In the genomic region with DNA sequence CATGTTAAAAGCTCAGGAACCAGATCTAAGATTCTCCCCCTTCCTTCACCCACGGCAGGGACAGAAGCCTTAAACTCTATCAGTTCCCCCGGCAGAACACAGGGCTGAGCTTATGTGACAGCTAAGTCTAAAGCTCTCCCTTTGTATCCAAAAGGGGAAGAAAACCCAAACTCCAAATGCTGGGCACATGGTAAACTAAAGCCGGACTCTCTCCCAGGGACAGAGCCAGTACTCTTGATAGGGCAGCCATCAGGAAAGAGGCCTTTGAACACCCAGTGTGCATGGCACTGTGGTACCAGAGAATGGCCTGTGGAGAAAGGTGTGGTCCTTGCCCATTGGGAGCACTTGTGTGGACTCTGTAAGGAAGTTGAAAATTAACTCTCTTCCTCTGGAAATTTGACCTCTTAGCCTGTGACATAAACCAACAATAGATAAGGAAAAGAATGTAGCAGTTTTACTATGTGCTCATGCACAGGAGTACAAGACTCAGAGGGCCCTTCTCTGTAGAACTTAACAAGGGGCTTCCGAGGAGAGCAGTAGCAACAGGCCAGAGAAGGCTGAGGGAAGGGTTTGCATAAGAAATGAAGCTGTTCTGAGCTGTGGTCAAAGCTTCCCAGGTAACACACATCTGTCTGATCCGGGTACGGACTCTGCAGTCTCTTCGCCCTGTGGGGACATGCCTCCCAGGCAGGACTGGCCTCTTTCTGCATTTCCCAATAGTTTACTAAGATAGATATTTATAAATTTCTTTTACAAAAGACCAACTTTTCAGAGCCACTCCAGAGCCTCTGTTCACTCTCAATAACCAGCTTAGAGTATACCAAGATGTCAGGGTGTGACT, we compare ENCODE assay signal across 11 mouse cellular contexts.
DNase-seq lines count a peak whose midpoint lies in the region; ATAC-seq and TF ChIP-seq lines count a peak whose summit lies in the region.
"Had no signal": no experiment of that assay in that cellular context is flagged by ENCODE, and none has a peak within 500 bp of the region (broad histone marks: within the 10 kb centered on the region; RNA-seq: fewer than 3 reads in every experiment).

No protein-coding gene starts in this region.

- H3K4me3 ChIP-seq in forebrain, embryonic 13.5 days: no peak overlapping the region
- no peak overlapping the region for H3K4me3 ChIP-seq in forebrain, postnatal 0 days (ENCODE audit: low read depth, low read length)
- H3K4me3 ChIP-seq in kidney, embryonic 15.5 days (replicated peaks): no peak overlapping the region
- no peak overlapping the region for H3K4me3 ChIP-seq in midbrain, postnatal 0 days (ENCODE audit: low read depth, low read length)
- H3K4me3 ChIP-seq in midbrain, embryonic 16.5 days (ENCODE audit: low read depth, low read length): no peak overlapping the region
- H3K4me3 ChIP-seq: embryonic facial prominence, embryonic 13.5 days had no signal

- H3K9me3 ChIP-seq in forebrain, embryonic 13.5 days (replicated peaks): no peaks in the 10 kb centered on the region
- H3K9me3 ChIP-seq in forebrain, postnatal 0 days (ENCODE audit: low read length): no peaks in the 10 kb centered on the region
- H3K9me3 ChIP-seq in kidney, embryonic 15.5 days (replicated peaks): no peaks in the 10 kb centered on the region
- no peaks in the 10 kb centered on the region for H3K9me3 ChIP-seq in midbrain, postnatal 0 days (ENCODE audit: low read length)
- H3K9me3 ChIP-seq in midbrain, embryonic 16.5 days (replicated peaks; ENCODE audit: control insufficient read depth, low read length, poor library complexity, severe bottlenecking): no peaks in the 10 kb centered on the region
- H3K9me3 ChIP-seq: embryonic facial prominence, embryonic 13.5 days had no signal

- H3K9ac ChIP-seq in forebrain, embryonic 13.5 days: no peak overlapping the region
- no peak overlapping the region for H3K9ac ChIP-seq in forebrain, postnatal 0 days
- no peak overlapping the region for H3K9ac ChIP-seq in kidney, embryonic 15.5 days
- H3K9ac ChIP-seq in midbrain, postnatal 0 days (replicated peaks; ENCODE audit: low read length, poor library complexity, severe bottlenecking): no peak overlapping the region
- no peak overlapping the region for H3K9ac ChIP-seq in midbrain, embryonic 16.5 days (ENCODE audit: low read depth, low read length)
- H3K9ac ChIP-seq: embryonic facial prominence, embryonic 13.5 days had no signal

- no peak for TF ChIP-seq CTCF in forebrain, postnatal 0 days (IDR thresholded peaks at IDR 0.05; ENCODE audit: low read depth)
- TF ChIP-seq CTCF in midbrain, postnatal 0 days (IDR thresholded peaks at IDR 0.05): no peak

- no peaks in the 10 kb centered on the region for H3K27me3 ChIP-seq in forebrain, embryonic 13.5 days
- H3K27me3 ChIP-seq in forebrain, postnatal 0 days (ENCODE audit: insufficient read depth, low read length): no peaks in the 10 kb centered on the region
- no peaks in the 10 kb centered on the region for H3K27me3 ChIP-seq in kidney, embryonic 15.5 days
- no peaks in the 10 kb centered on the region for H3K27me3 ChIP-seq in midbrain, postnatal 0 days (ENCODE audit: insufficient read depth, low read length)
- no peaks in the 10 kb centered on the region for H3K27me3 ChIP-seq in midbrain, embryonic 16.5 days (ENCODE audit: control insufficient read depth, insufficient read depth, low read depth, low read length)

- WGBS in forebrain, embryonic 13.5 days: 74% methylated on average over 7 of the region's 7 CpGs
- WGBS in forebrain, postnatal 0 days: 66% methylated on average over 7 of the region's 7 CpGs
- WGBS in kidney, embryonic 15.5 days: 57% methylated on average over 7 of the region's 7 CpGs
- WGBS in midbrain, postnatal 0 days: 57% methylated on average over 7 of the region's 7 CpGs
- WGBS in midbrain, embryonic 16.5 days: 66% methylated on average over 7 of the region's 7 CpGs

- H3K4me2 ChIP-seq in forebrain, embryonic 13.5 days: no peak overlapping the region
- H3K4me2 ChIP-seq in forebrain, postnatal 0 days (ENCODE audit: low read depth): no peak overlapping the region
- H3K4me2 ChIP-seq in kidney, embryonic 15.5 days: no peak overlapping the region
- no peak overlapping the region for H3K4me2 ChIP-seq in midbrain, postnatal 0 days (ENCODE audit: low read depth, low read length, poor library complexity, severe bottlenecking)
- no peak overlapping the region for H3K4me2 ChIP-seq in midbrain, embryonic 16.5 days (ENCODE audit: low read length)
- H3K4me2 ChIP-seq: embryonic facial prominence, embryonic 13.5 days had no signal

- H3K4me1 ChIP-seq in forebrain, embryonic 13.5 days: peaks cover 72% of the 10 kb centered on the region
- peaks cover 18% of the 10 kb centered on the region for H3K4me1 ChIP-seq in forebrain, postnatal 0 days (ENCODE audit: insufficient read depth)
- H3K4me1 ChIP-seq in kidney, embryonic 15.5 days: peaks cover 35% of the 10 kb centered on the region
- H3K4me1 ChIP-seq in midbrain, postnatal 0 days (ENCODE audit: insufficient read depth, low read length): peaks cover 14% of the 10 kb centered on the region
- H3K4me1 ChIP-seq in midbrain, embryonic 16.5 days (ENCODE audit: control insufficient read depth, insufficient read depth, low read length): peaks cover 31% of the 10 kb centered on the region

- DNase-seq in forebrain, postnatal 0 days: no peak
- DNase-seq in kidney, adult 8-10 months: no peak
- no peak for DNase-seq in midbrain, postnatal 0 days (ENCODE audit: low spot score)
- no peak for DNase-seq in thymus, postnatal 36 days
- DNase-seq in thymus, postnatal 25 days: no peak
- DNase-seq: cerebellum, postnatal 10 days had no signal

- no peak for ATAC-seq in forebrain, embryonic 13.5 days
- no peak for ATAC-seq in forebrain, postnatal 0 days
- peak; percentile 22; the same call in 1 of the 2 replicates for ATAC-seq in kidney, embryonic 15.5 days (replicated peaks; ENCODE audit: low FRiP score)
- ATAC-seq in midbrain, postnatal 0 days (ENCODE audit: low FRiP score): no peak
- ATAC-seq in midbrain, embryonic 16.5 days: no peak

- H3K27ac ChIP-seq in forebrain, embryonic 13.5 days: 0 out of 2 replicates have a peak overlapping the region, but pooled peaks have one; percentile 16
- no peak overlapping the region for H3K27ac ChIP-seq in forebrain, postnatal 0 days (ENCODE audit: low read depth, low read length)
- peak overlapping the region; percentile 60 for H3K27ac ChIP-seq in kidney, embryonic 15.5 days
- H3K27ac ChIP-seq in midbrain, postnatal 0 days (ENCODE audit: low read depth, low read length): peak overlapping the region; percentile 12; the same call in 1 of the 2 replicates
- no peak overlapping the region for H3K27ac ChIP-seq in midbrain, embryonic 16.5 days (ENCODE audit: low read length)
- H3K27ac ChIP-seq: embryonic facial prominence, embryonic 13.5 days had no signal

- H3K36me3 ChIP-seq in forebrain, embryonic 13.5 days (ENCODE audit: poor library complexity, severe bottlenecking): peaks cover 23% of the 10 kb centered on the region
- peaks cover 7% of the 10 kb centered on the region for H3K36me3 ChIP-seq in forebrain, postnatal 0 days (ENCODE audit: insufficient read depth)
- no peaks in the 10 kb centered on the region for H3K36me3 ChIP-seq in kidney, embryonic 15.5 days
- H3K36me3 ChIP-seq in midbrain, postnatal 0 days (ENCODE audit: insufficient read depth, low read length): no peaks in the 10 kb centered on the region
- H3K36me3 ChIP-seq in midbrain, embryonic 16.5 days (ENCODE audit: control insufficient read depth, insufficient read depth, low read length): no peaks in the 10 kb centered on the region; the same call in 1 of the 2 replicates
- H3K36me3 ChIP-seq: embryonic facial prominence, embryonic 13.5 days; G1E had no signal

Comparison
In these comparisons a context has a peak if more than half of its experiments do, and no peak if none do; other contexts are left out.
1. H3K27ac ChIP-seq: peak in forebrain, embryonic 13.5 days (single experiment), kidney, embryonic 15.5 days (single experiment) and midbrain, postnatal 0 days (single experiment); none in forebrain, postnatal 0 days (single experiment) and midbrain, embryonic 16.5 days (single experiment).